Mouse (Mus musculus) ES-E14 (cell line): ENCODE data around the gene Usp36.

ENCODE experiments used
- CHD2 ChIP-seq: IDR thresholded peaks from 2 replicates; pipeline ENCODE4 v1.6.1; 2014; ENCODE audit warnings: mild to moderate bottlenecking, low read depth, low read length, inconsistent platforms
- HCFC1 ChIP-seq: IDR thresholded peaks from 2 replicates; pipeline ENCODE4 v1.6.1; 2012; ENCODE audit warnings: low read length, inconsistent platforms, borderline replicate concordance; ENCODE audit not compliant: insufficient read depth
- MAFK ChIP-seq: IDR thresholded peaks from 2 replicates; pipeline ENCODE4 v1.6.1; 2014; ENCODE audit warnings: mild to moderate bottlenecking, low read depth, low read length, inconsistent platforms; ENCODE audit not compliant: insufficient read depth

GRCm38 (mm10) chr11:118246724-118247123 lies 43.3 kb downstream of the Usp36 start:
- TF ChIP-seq MAFK (no peak), HCFC1 (no peak), CHD2 (no peak)
